Mouse (Mus musculus) cerebellum, adult (tissue): ENCODE measurements around the gene Sema5a.
"Not testable (repeated sequence)": the region's sequence is repeated elsewhere in the genome, so short reads cannot be mapped to it uniquely, and the experiment has no call there.

Experiments used
- ATAC-seq: cut with Nextera tagmentation; 2 replicates; pipeline ENCODE4 v1.9.2; 2017; ENCODE audit warnings: mild to moderate bottlenecking, moderate library complexity, mixed read lengths; ENCODE audit not compliant: insufficient number of reproducible peaks, low FRiP score, low TSS enrichment

Sema5a gene

DNA sequence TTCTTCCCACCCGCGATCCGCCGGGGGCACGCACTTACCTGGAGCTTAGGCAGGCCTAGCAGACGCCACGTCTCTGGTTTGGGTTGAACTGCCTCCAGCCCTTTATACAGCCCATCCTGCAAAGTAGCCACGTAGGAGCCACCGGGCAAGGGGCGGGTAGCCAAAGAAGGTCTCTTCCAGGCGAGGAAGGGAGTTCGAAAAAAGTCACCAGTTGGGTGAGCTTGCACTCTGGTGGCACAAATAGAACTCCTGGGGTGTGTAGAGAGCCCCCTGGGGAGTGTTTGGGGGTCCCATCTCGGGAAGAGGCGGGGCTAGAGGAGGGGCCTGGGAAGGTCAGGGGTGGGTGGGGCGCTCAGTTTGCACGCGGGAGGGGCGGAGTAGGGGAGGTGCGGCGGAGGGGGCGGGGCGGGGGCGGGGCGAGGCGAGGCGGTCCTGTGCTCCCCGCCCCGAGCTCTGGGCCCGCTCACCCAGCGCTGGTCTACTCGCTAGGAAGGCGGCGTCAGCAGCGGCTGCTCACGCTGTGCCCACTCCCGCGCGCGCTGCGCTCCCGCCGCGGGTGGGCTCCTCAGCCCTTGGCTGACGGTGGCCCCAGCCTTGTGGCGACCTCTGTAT, at the start of gene Sema5a:
Sema5a (plus strand) TSS at position 467 of the 612 bp plus-strand sequence.
- ATAC-seq = peak; percentile 65

DNA sequence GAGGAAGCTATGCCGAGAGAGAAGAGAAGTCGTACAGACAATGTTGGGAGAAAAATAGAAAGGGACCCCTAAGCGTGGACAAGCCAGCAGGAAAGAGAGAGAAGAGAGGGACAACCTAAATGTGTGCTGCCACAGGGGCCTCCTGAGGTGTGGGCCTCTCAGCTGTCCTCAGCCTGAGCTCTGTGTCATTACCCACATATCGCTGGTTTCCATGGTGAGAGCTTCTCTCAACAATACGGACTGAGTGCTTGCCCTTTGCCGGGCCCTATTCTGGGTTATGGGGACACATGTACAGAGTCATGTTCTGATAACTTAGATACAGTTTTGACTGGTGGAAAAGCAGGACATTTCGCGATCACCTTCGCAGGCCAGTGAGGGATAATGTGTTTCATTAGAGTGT, 46.5 kb upstream of the Sema5a start:
- ATAC-seq = no peak

DNA sequence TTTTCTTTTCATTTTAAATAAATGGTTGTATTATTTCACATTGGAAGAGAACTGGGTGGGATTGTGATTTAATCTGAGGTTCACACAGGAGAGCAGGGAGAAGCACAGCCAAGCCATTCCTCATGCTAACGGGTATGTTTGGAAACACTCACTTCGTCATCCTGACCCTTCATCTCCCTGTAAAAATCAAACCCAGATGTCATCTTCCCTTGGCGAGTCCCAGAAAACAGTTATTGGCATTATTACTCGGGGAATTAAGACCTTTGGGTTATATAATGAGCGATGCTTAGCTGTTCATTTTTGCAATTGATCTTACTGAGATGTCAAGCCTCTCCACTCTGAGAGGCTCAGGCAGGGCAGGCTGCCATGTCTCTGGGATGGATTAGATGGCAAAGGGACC, 46.0 kb upstream of the Sema5a start:
- ATAC-seq = no peak

DNA sequence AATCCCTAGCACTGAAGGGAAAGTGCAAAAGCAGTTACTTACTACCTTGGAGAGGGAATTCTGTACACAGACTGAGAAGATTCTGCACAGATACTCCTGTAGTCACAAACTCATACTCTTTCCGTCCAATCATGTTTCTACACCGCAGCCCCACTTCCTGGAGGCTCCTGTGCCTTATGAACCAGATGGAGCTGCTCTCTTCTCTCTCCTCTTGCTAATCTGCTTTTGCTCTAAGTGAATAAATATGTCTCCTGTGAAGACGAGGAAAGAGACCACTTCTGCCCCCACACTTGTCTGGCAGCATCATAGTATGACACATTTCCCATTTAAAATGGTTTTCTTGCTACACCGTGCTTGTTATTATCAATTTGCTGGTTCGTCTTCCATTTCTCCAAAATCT, 41.4 kb upstream of the Sema5a start:
- no peak for ATAC-seq

DNA sequence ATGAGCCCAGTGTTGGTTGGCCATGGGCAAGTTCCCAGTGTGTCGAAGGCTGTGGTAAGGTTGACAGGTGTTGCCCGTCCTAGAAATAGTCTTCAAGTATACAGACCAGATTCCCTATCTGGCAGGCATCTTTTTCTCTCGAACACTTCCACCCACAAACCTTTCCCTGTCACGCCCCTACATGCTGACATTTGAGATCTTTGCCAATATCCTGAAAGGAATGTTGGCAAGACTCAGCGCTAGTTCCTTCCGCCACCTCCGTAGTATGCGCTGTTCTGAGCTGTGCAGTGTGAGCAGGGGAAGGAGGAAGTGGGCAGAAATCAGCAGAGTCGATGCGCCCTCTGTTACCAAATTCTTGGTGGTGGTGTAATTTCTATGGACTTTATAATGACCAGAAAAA, 39.7 kb upstream of the Sema5a start:
- 0 out of 2 replicates have a peak, but pooled peaks have one; percentile 31 for ATAC-seq

DNA sequence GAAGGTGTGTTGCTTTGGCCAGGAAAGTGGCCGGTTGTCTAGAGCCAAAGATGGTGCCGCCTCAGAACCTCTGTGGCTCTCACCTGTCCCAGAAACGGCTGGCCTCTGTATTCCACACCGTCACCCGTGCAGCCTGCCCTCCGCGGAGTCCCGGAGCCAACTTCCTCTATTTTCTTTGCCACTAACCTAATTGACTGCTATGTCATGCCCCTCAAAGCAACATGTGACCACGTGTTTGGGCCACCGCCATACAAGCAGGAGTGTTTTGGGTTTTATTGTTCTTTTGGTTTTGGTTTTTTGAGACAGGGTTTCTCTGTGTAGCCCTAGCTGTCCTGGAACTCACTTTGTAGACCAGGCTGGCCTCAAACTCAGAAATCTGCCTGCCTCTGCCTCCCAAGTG, 29.9 kb upstream of the Sema5a start:
- not testable (repeated sequence) for ATAC-seq

DNA sequence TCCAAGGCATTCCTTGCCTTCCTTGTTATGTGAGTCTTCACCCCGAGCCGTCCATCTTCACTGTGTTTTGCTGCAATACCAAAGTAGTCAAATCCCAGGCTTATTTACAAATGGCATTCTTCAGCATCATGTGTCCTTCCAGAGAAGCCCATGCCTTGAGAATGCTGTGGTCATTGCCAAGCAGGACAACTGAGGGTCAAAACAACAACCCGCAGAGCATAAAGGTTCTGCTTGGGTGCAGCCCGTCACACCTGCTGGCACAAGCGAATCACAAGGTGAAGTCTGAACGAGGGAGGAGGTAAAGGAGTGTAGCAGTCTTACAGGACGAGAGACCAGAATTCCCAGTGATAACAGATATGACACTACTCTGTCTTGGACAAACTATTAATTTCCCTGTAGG, 21.6 kb upstream of the Sema5a start:
- ATAC-seq = no peak

DNA sequence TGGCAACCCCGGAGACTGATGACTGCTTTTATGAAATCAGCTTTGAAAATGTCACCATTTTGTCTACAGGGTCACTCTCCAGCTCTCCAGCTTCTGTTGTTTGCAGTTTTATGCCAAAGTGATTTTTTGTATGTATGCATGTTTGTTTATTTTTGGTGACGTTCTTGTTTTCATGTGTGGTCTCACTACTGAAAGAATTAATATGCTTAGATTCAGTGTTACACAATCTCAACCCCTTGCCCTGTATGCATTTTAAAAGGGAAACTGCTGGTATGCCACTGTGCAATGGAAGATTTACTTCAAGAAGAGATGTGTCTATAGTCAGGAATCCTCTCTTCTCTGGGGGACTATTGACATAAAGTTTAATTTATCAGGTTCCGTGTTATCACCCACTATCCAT, 19.2 kb upstream of the Sema5a start:
- ATAC-seq = no peak

DNA sequence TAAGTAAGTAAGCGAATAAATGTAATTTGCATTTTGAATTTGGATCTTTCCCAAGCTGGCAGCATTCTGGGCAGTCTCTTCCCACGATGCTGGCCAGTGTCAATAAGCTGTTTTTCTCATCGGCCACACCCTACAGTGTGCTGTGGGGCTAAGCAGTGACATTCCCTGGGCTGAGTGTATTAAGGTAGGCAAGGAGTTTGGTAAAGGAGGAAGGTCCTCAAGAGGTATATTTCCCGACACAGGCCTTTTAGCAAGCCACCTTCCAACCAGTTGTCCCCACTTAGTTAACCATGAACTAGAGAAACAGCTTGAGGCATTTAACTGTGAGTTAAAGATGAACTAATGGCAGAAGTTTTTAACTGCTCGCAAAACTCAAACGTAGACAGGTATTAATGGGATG, 18.2 kb upstream of the Sema5a start:
- ATAC-seq = no peak

DNA sequence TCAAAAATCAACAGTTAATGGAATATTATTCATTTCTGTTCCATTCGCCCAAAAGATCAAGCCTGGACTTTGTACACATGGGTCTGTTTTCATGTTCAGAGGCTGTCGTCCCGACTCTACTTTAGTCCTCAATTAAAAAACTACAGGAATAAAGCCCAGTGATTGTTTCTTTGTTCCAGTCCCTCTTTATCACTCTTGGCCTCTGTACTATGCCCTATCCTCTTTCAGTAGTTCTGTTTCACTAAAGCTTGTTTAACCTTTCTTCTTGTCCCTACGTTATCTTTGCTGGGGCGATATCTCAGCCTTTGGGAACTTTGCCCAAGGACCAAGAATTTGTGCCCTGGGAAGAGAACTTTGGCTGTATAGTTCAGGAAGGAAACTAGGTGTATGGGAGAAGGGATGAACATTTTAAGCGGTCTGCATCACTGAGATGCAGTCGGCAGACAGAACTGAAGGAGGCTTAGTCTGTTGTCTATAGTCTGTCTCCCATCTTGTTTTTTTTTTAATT, 17.7 kb upstream of the Sema5a start:
- ATAC-seq = no peak

DNA sequence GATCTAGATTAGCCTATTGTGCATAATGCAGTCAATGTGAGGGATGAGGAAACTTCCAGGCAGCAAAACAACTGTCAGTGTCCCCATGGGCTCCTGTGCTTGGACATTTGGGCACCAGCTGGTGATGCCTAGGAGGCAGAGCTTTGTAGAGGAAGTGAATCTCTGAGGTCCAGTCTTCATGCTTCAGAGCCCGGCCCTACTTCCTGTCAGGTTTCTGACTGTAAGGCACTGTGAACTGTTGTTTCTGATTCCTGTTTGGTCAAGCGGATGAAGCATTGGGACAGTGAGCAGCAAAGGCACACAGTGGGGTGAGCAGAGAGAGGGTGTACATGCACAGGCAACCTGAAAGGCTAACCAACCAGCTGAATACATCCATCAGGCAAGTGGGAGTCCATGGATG, 14.5 kb upstream of the Sema5a start:
- ATAC-seq = no peak

DNA sequence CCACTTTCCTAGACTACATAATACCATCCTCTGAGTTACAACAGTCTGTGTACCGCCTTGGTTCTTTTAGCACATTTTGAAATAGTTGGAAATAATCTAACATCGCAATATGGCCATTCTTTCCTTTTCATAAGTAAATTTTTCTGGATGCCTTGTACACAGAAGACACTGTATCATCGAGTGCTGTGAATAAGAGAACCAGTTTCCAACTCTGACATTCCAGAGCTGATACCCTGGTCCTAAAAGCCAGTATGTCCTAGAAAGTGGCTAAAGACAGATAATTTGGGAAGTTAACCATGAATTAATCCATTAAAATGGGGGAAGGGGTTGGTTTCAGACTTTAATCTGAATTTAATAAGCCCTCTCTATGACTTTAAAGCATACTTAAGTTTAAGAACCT, 12.4 kb upstream of the Sema5a start:
- no peak for ATAC-seq

DNA sequence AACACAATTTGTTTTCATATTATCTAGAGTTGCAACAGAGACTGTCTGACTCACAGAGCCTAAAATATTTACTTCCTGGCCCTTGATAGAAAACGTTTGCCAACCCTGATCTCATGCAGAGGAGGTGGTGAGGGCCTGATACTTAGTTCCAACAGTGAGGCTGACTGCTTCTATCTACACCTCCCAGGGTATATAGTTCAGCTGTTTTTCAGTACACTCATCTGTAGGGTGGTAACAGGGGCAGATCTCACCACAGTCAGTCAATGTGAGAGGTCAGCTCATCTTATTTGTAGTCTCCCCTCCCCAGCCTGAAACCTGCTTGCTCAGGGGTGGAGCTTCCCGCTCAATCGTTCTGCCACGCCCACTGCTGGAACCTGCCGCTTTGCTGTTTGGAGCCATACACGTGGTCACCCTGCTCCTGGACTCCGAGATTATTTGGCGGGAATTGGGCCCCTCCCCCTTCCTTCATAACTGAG, 11.9 kb upstream of the Sema5a start:
- peak; percentile 38; the same call in 1 of the 2 replicates for ATAC-seq

DNA sequence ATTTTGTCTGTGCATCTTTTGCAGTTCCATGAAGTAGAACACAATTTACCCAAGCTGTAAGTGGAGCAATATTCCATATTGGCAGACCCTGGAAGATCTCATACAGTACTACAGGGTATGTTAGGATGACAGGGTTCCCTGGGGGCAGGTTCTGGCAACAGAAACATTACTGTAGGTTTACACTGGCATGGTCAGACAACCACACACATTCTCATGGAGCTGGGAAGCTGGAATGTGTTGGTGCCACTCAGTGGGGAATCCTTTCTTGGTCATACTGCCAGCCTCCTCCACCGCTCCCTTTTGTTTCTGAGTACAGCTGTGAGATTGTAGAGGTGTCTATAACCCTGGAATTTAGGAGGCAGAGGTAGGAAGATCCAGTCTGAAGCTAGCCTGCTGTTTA, 11.2 kb upstream of the Sema5a start:
- no peak for ATAC-seq

DNA sequence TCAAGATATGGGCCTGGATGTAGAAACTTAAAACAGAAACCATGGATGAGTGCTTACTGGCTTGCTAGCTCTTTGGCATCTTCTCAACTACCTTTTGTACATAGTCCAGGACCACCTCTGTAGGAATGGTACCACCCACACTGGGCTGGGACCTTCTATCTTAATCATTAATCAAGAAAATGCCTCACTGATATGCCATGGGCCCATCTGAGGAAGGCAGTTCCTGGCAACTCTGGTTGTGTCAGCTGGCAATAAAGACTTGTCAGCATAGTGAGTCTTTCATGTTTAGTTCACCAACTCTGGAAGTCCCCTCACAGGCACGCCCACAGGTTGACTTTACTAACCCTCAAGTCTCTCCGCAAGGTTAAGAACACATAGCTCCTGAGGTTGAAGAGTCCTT, 5.5 kb upstream of the Sema5a start:
- no peak for ATAC-seq

DNA sequence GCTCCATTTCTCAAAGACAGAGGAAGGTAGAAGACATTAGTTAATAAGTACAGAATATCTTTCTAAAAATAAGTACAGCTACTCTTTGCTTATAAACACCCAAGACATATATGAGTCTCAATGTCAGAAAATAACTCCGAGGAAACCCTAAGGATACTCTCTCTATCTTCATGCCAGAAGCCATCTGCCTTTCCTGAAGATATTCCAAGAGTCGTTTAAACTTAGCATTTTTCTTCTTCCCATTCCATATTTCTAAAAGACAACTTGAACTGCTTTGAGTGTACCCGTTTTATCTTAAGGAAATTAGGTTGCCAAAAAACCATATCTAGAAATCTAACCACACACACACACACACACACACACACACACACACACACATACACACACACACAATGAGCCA, 4.5 kb upstream of the Sema5a start:
- ATAC-seq = no peak

DNA sequence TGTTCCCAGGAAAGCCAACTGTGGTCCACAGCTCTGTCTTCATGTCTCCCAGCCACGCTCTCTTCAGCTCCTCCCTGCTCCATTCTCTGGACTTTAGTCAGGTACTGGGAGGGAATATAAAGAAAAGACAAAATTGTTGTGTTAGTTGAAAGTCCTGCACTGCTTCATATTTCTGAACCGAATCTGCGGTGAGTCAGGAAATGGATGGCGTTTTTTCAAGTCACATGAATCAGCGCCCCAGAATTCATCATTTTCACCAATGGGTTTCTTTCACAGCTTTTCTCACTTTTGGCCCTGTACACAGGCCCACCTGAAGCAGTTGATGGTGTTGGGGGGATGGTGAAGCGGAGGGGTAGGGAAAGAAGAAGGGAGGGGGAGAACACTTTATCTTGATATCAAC, 2.9 kb upstream of the Sema5a start:
- ATAC-seq = no peak

DNA sequence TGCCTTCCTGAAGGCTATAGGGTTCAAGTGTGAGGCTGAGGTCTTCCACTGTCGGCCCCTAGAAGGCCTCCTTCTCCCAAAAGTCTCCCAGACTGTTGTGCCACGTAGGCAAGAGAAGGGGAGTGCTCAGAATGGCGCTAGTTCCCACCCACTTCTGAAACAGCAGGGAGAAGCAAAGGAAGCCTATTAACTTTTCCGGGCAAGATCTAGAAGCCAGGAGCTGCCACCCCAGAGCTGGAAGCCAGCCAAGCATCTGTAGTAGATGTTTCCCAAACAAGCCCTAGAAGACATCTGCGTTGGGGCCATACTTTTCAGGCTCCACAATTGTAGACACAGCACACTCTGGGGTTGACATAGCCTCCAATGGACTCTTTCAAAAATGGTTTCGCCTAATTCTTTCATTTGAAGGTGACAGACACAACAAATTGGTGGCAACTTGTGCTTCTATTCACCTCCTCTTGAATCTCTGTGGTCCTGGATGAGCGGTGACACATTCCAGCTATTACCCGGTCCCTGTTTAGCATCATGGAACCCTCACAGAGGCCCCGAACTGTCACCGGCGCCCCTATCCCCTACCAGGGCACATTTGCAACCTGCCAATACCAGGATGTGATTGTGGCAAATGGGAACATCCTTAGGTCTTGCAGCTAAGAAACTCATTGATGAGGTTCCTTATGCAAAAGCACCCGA, 1.4 kb upstream of the Sema5a start:
- ATAC-seq = no peak

DNA sequence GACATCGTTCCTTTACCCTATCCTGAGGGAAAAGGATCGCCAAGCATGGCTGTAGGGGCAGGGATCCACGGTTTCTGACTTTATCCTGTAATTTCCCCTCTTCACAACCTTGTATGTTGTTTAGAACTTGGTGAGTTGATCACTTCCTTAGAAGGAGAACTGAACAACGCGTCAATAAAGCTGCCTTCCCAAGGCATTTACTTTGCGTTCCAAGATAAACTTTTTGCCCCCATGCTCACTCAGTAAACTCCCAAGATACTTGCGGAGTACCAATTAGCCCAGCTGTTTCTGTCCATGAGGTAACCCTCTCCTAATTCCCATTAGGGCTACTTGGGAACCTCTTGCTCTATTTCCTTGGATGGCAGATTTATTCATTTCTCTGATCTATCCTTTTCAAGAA, 786 bp upstream of the Sema5a start:
- no peak for ATAC-seq

DNA sequence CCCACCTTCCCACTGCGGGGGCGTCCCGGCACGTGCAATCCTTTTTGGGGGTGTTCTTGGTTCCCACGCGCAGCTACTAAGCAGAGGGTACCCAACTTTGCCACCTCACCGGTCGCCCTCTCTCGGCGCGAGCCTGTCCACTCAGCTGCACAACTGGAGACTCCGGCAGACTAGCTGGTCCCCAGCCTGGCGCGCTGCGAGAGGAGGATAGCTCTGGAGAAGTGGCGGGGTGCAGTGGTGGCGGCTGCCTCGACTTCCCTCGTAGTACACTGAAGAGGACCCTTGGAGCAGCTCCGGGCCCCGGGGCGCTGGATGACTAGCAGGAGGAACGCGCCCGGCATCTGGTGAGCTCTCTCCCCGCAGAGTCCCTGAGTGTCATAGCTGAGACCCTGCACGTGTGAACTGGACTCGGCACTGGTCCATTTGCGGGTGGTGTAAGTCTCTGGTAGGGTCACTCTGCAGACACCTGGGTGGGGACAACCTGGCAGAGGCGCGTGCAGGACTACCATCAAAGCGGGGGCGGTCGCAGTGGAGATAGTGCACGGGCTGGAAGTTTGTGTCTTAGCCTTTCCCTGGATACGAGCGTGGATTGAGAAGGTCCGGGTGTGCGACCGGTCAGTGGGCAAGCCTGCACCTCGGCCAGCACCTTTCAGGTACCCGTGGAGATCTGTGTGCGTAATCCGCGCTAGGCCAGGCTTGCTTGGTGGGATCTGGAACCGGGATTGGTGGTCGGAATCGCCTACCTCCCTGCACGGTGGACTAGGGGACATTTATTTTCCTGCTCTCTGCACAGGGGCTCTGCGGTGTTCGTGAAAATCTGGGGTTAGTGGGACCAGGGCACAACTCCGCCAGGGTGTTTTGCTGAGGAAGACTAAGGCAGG, 586 bp downstream of the Sema5a start:
- ATAC-seq = peak; percentile 46
